Mouse (Mus musculus): ENCODE data around the gene Ugt1a9. TPM values are rescaled to one million over a fixed set of nuclear protein-coding genes. Genes with fewer than 3 reads are reported as not detected.
"Not testable (repeated sequence)": the region's sequence is repeated elsewhere in the genome, so short reads cannot be mapped to it uniquely, and the experiment has no call there.

Gene Ugt1a9
- total and polyA plus RNA-seq, 3 experiments: not detected

DNA sequence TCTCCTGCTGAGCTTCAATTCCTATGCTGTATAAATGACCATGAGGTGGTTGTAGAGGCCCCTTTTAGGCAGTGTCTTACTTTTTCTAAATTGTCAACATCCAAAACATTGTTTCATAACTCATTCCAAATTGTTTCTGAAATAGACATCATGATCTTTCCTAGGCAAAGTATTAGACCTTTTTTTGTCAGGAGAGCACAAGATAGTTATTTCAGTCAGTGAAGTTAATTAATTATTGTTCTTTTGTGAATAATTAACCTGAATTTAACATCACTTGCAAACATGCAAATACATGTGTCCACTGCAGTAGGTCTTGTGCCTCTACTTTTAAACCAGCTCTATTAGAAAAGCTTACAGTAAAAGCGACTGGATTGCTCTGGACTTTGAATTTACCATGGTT is 15.5 kb upstream of the Ugt1a9 start, which contains the start of gene Ugt1a10:
TSS of gene Ugt1a10 (plus strand) at position 301 of the 400 bp plus-strand sequence.
- TF ChIP-seq POLR2AphosphoS2 (IDR thresholded peaks at IDR 0.05; ENCODE audit: low read depth, low read length) (no peak), USF2 (conservative IDR thresholded peaks at IDR 0.05; ENCODE audit: low read depth, low read length) (no peak), UBTF (IDR thresholded peaks at IDR 0.05; ENCODE audit: low read depth, low read length) (no peak), ETS1 (conservative IDR thresholded peaks at IDR 0.05; ENCODE audit: low read depth, low read length) (no peak), RAD21 (IDR thresholded peaks at IDR 0.05; ENCODE audit: low read depth, low read length) (no peak), GABPA (IDR thresholded peaks at IDR 0.05; ENCODE audit: insufficient replicate concordance, low read depth, low read length) (no peak), ELF1 (IDR thresholded peaks at IDR 0.05; ENCODE audit: low read depth, low read length) (no peak), MAX (IDR thresholded peaks at IDR 0.05; ENCODE audit: low read length) (no peak), POLR2A (IDR thresholded peaks at IDR 0.05; ENCODE audit: low read depth, low read length) (no peak), PAX5 (IDR thresholded peaks at IDR 0.05; ENCODE audit: low read length) (no peak), TBP (conservative IDR thresholded peaks at IDR 0.05; ENCODE audit: low read depth, low read length) (no peak), TCF12 (IDR thresholded peaks at IDR 0.05; ENCODE audit: low read depth, low read length) (no peak), NELFE (IDR thresholded peaks at IDR 0.05; ENCODE audit: low read depth, low read length) (no peak), ZNF384 (IDR thresholded peaks at IDR 0.05; ENCODE audit: low read depth, low read length) (no peak)
- no peaks in the 10 kb centered on the region for H3K27me3 ChIP-seq (replicated peaks)
- in situ Hi-C loops (cut with MboI; ENCODE audit: low pct_ligation_motif_present, low pct_unique_long_range_greater_than_20kb, low sequenced_read_pairs): no loop called here
- dilution Hi-C loops (cut with MboI; ENCODE audit: extremely low pct_ligation_motif_present, extremely low pct_unique_long_range_greater_than_20kb, low sequenced_read_pairs): no loop called here
- DNase-seq (ENCODE audit: extremely low read depth): no peak
- no peak within 1 kb of the TSS for H3K27ac ChIP-seq (ENCODE audit: insufficient read depth, low read depth)
- no peak within 1 kb of the TSS for H3K4me3 ChIP-seq (replicated peaks in 1 of 3; ENCODE audit: low read depth in 2 of 3, low read length in 2 of 3, poor library complexity in 1 of 3)
- H3K4me2 ChIP-seq (ENCODE audit: insufficient read depth, low read depth, poor library complexity, severe bottlenecking): no peak within 1 kb of the TSS
- no peaks in the 10 kb centered on the region for H3K79me2 ChIP-seq (replicated peaks; ENCODE audit: control insufficient read depth, extremely low read depth, insufficient read depth, poor library complexity, severe bottlenecking)
- H3K9me3 ChIP-seq (replicated peaks; ENCODE audit: low read length): no peaks in the 10 kb centered on the region
- H3K36me3 ChIP-seq (replicated peaks in 1 of 2; ENCODE audit: control insufficient read depth in 1 of 2, insufficient read depth in 1 of 2, low read length in 1 of 2): no peaks in the 10 kb centered on the region
- no peak within 1 kb of the TSS for H3K9ac ChIP-seq (ENCODE audit: insufficient read depth, low read depth)
- H3K4me1 ChIP-seq (ENCODE audit: control insufficient read depth in 1 of 2, insufficient read depth in 2 of 2): peaks cover 2 to 12% of the 10 kb centered on the region in 2 experiments

DNA sequence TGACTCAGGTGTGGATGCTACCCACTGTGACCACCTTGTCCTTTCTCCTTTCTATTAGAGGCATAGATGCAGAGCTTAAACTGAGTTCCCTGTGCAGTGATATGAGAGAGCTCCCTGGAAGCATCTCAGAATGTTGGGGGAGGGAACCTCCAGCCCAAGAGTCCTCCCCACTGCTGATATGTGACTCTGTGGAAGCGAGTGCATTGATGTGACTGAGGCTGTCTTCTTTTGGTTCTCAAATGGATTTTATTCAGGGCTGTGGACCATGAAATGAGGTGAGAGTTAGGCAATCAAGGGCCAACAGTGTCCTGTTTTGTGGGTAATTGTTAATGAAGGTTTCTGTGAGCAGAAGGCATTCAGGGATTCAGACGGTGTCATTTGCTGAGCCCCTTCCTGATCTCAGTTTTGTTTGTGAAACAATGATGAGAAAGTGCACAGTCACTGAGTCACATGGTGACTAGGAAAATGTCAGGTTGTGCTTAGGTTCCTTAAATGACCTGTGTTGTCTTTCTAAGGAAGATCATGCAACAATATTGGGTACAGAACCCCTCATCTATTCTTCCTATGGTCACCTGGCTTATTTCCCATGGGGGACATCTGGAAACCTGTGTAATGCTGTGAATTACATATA is 4.0 kb upstream of the Ugt1a9 start:
- dilution Hi-C loops (cut with MboI; ENCODE audit: extremely low pct_ligation_motif_present, extremely low pct_unique_long_range_greater_than_20kb, low sequenced_read_pairs); H3K79me2 ChIP-seq (replicated peaks; ENCODE audit: control insufficient read depth, extremely low read depth, insufficient read depth, poor library complexity, severe bottlenecking); H3K27ac ChIP-seq (ENCODE audit: insufficient read depth, low read depth); H3K9ac ChIP-seq (ENCODE audit: insufficient read depth, low read depth); H3K36me3 ChIP-seq (replicated peaks in 1 of 2; ENCODE audit: control insufficient read depth in 1 of 2, insufficient read depth in 1 of 2, low read length in 1 of 2); H3K4me3 ChIP-seq (replicated peaks in 1 of 3; ENCODE audit: low read depth in 2 of 3, low read length in 2 of 3, poor library complexity in 1 of 3); H3K27me3 ChIP-seq (replicated peaks); H3K4me1 ChIP-seq (ENCODE audit: control insufficient read depth in 1 of 2, insufficient read depth in 2 of 2); in situ Hi-C loops (cut with MboI; ENCODE audit: low pct_ligation_motif_present, low pct_unique_long_range_greater_than_20kb, low sequenced_read_pairs); DNase-seq (ENCODE audit: extremely low read depth); H3K9me3 ChIP-seq (replicated peaks; ENCODE audit: low read length); H3K4me2 ChIP-seq (ENCODE audit: insufficient read depth, low read depth, poor library complexity, severe bottlenecking): not testable (repeated sequence)

DNA sequence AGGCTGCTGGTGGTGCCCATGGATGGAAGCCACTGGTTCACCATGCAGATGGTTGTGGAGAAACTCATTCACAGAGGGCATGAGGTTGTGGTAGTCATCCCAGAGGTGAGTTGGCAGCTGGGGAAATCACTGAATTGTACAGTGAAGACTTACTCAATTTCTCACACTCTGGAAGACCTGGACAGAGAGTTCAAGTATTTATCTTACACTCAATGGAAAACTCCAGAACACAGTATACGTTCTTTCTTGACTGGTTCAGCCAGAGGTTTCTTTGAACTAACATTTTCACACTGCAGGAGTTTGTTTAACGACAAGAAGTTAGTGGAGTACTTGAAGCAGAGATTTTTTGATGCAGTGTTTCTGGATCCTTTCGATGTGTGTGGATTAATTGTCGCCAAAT is 302 bp downstream of the Ugt1a9 start:
- Histone ChIP-seq H3K36me3 (replicated peaks in 1 of 2; ENCODE audit: control insufficient read depth in 1 of 2, insufficient read depth in 1 of 2, low read length in 1 of 2) (no peaks in the 10 kb centered on the region), H3K27ac (ENCODE audit: insufficient read depth, low read depth) (no peak overlapping the region), H3K4me1 (ENCODE audit: control insufficient read depth in 1 of 2, insufficient read depth in 2 of 2) (no peaks in the 10 kb centered on the region), H3K4me2 (ENCODE audit: insufficient read depth, low read depth, poor library complexity, severe bottlenecking) (no peak overlapping the region), H3K27me3 (replicated peaks) (no peaks in the 10 kb centered on the region), H3K9me3 (replicated peaks; ENCODE audit: low read length) (no peaks in the 10 kb centered on the region), H3K4me3 (replicated peaks in 1 of 3; ENCODE audit: low read depth in 2 of 3, low read length in 2 of 3, poor library complexity in 1 of 3) (no peak overlapping the region), H3K79me2 (replicated peaks; ENCODE audit: control insufficient read depth, extremely low read depth, insufficient read depth, poor library complexity, severe bottlenecking) (no peaks in the 10 kb centered on the region), H3K9ac (ENCODE audit: insufficient read depth, low read depth) (no peak overlapping the region)
- TF ChIP-seq KAT2A (IDR thresholded peaks at IDR 0.05; ENCODE audit: insufficient replicate concordance, low read length): no peak
- no peak for TF ChIP-seq HCFC1 (IDR thresholded peaks at IDR 0.05; ENCODE audit: low read depth, low read length)
- TF ChIP-seq POLR2AphosphoS2 (IDR thresholded peaks at IDR 0.05; ENCODE audit: low read depth, low read length): no peak
- TF ChIP-seq CHD1 (IDR thresholded peaks at IDR 0.05; ENCODE audit: low read depth, low read length): no peak
- TF ChIP-seq EP300 (IDR thresholded peaks at IDR 0.05; ENCODE audit: low read length): no peak
- TF ChIP-seq RAD21 (IDR thresholded peaks at IDR 0.05; ENCODE audit: low read depth, low read length): no peak
- TF ChIP-seq MXI1 (IDR thresholded peaks at IDR 0.05; ENCODE audit: low read depth, low read length): no peak
- DNase-seq (ENCODE audit: extremely low read depth): no peak
- in situ Hi-C loops (cut with MboI; ENCODE audit: low pct_ligation_motif_present, low pct_unique_long_range_greater_than_20kb, low sequenced_read_pairs): no loop called here
- dilution Hi-C loops (cut with MboI; ENCODE audit: extremely low pct_ligation_motif_present, extremely low pct_unique_long_range_greater_than_20kb, low sequenced_read_pairs): no loop called here

All from CH12.LX (cell line).